Mouse (Mus musculus) midbrain, embryonic 11.5 days (tissue): Measurements from ENCODE around the gene Zfp819. TPM values are rescaled to one million over a fixed set of nuclear protein-coding genes. Genes with fewer than 3 reads are reported as not detected.

Experiments used
- ATAC-seq: fragments of 200-750 bp; cut with Nextera tagmentation; 2 replicates; pipeline ENCODE4 v1.8.0; 2017; ENCODE audit warnings: moderate TSS enrichment, moderate library complexity; ENCODE audit not compliant: low FRiP score
- DNase-seq: peaks from one replicate; pipeline ENCODE4 v3.0.0; 2015; ENCODE audit warnings: low spot score; ENCODE audit errors: missing footprints
- H3K27ac ChIP-seq: fragments of 300-500 bp; sonication (generic); 2 replicates; pipeline ENCODE4 v1.5.1; 2014; ENCODE audit warnings: low read depth, low read length
- H3K27me3 ChIP-seq: fragments of 300-500 bp; sonication (generic); 2 replicates; pipeline ENCODE4 v1.6.1; 2014; ENCODE audit warnings: mild to moderate bottlenecking, low read length, moderate library complexity, mixed read lengths; ENCODE audit not compliant: control insufficient read depth, insufficient read depth
- H3K36me3 ChIP-seq: fragments of 300-500 bp; sonication (generic); 2 replicates; pipeline ENCODE4 v1.6.1; 2014; ENCODE audit warnings: mild to moderate bottlenecking, low read length, moderate library complexity, mixed read lengths; ENCODE audit not compliant: control insufficient read depth, insufficient read depth
- H3K4me1 ChIP-seq: fragments of 300-500 bp; sonication (generic); 2 replicates; pipeline ENCODE4 v1.6.1; 2014; ENCODE audit warnings: low read length; ENCODE audit not compliant: control insufficient read depth, insufficient read depth
- H3K4me2 ChIP-seq: fragments of 300-500 bp; sonication (generic); 2 replicates; pipeline ENCODE4 v1.6.1; 2014; ENCODE audit warnings: mild to moderate bottlenecking, moderate library complexity
- H3K4me3 ChIP-seq: fragments of 300-500 bp; sonication (generic); 2 replicates; pipeline ENCODE4 v1.5.1; 2014; ENCODE audit warnings: low read depth, low read length
- H3K9ac ChIP-seq: fragments of 300-500 bp; sonication (generic); 2 replicates; pipeline ENCODE4 v1.6.1; 2014; ENCODE audit warnings: low read length
- H3K9me3 ChIP-seq: fragments of 300-500 bp; sonication (generic); 2 replicates; pipeline ENCODE4 v1.6.1; 2016; ENCODE audit warnings: low read length; ENCODE audit not compliant: control insufficient read depth
- WGBS: fragments of 180-500 bp; shearing (Covaris S2); extraction: QIAGEN DNeasy Blood & Tissue Kit; methylation state at CpG from one replicate; pipeline ENCODE4 v1.1.7; 2014; 5-methylcytosine and 5-hydroxymethylcytosine counted together
- polyA plus RNA-seq: library from polyadenylated mRNA; unstranded; fragments of >200 nt; fragmentation: Nextera tagmentation; extraction: Ambion mirVana; gene quantifications from 2 replicates; pipeline ENCODE4 v1.2.1, GENCODE M21; 2014

The Zfp819 gene
- polyA plus RNA-seq, 1 experiment from 2014 or later, result 0.64 TPM

- Histone ChIP-seq H3K27ac (no peak overlapping the region), H3K27me3 (no peaks in the 10 kb centered on the region), H3K9me3 (no peaks in the 10 kb centered on the region), H3K4me3 (no peak overlapping the region), H3K4me1 (peaks cover 11% of the 10 kb centered on the region), H3K4me2 (no peak overlapping the region), H3K36me3 (no peaks in the 10 kb centered on the region), H3K9ac (no peak overlapping the region)
- ATAC-seq (0 out of 2 replicates have a peak, but pooled peaks have one; percentile 8), DNase-seq (no peak)
- WGBS, result 18% methylated on average over 5 of the region's 5 CpGs
Observed at GRCm38 (mm10) chr7:43601884-43602283, 5.1 kb upstream of the Zfp819 start.

GRCm38 (mm10) chr7:43607743-43608287 is 846 bp downstream of the Zfp819 start:
- WGBS, result 51% methylated on average over 5 of the region's 5 CpGs
- H3K4me2 ChIP-seq, result peak overlapping the region; percentile 77
- H3K27ac ChIP-seq, result no peak overlapping the region
- peaks cover 4% of the 10 kb centered on the region; the same call in 1 of the 2 replicates for H3K4me1 ChIP-seq
- ATAC-seq (no peak), DNase-seq (no peak)
- H3K36me3 ChIP-seq, result no peaks in the 10 kb centered on the region
- H3K9me3 ChIP-seq, result no peaks in the 10 kb centered on the region
- no peaks in the 10 kb centered on the region for H3K27me3 ChIP-seq
- peak overlapping the region; percentile 53; the same call in 1 of the 2 replicates for H3K9ac ChIP-seq
- no peak overlapping the region for H3K4me3 ChIP-seq

GRCm38 (mm10) chr7:43608316-43608824 is 1.4 kb downstream of the Zfp819 start:
- no peak for DNase-seq
- Histone ChIP-seq H3K36me3 (no peaks in the 10 kb centered on the region), H3K4me2 (no peak overlapping the region), H3K4me1 (peaks cover 4% of the 10 kb centered on the region; the same call in 1 of the 2 replicates), H3K9me3 (no peaks in the 10 kb centered on the region), H3K9ac (no peak overlapping the region), H3K27ac (no peak overlapping the region), H3K27me3 (no peaks in the 10 kb centered on the region), H3K4me3 (no peak overlapping the region)
- 80% methylated on average over 7 of the region's 7 CpGs for WGBS
- ATAC-seq, result no peak

- Histone ChIP-seq H3K9ac (no peak overlapping the region), H3K4me3 (no peak overlapping the region), H3K9me3 (no peaks in the 10 kb centered on the region), H3K4me2 (no peak overlapping the region), H3K4me1 (no peaks in the 10 kb centered on the region), H3K36me3 (no peaks in the 10 kb centered on the region), H3K27me3 (no peaks in the 10 kb centered on the region), H3K27ac (no peak overlapping the region)
- ATAC-seq (no peak), DNase-seq (no peak)
- WGBS, result 90% methylated on average over 14 of the region's 14 CpGs
Observed at GRCm38 (mm10) chr7:43613816-43614551, 7.0 kb downstream of the Zfp819 start.

GRCm38 (mm10) chr7:43622927-43623326 is 16.0 kb downstream of the Zfp819 start:
- Histone ChIP-seq H3K4me3 (no peak overlapping the region), H3K9me3 (no peaks in the 10 kb centered on the region), H3K36me3 (no peaks in the 10 kb centered on the region), H3K27me3 (no peaks in the 10 kb centered on the region), H3K9ac (no peak overlapping the region), H3K4me2 (no peak overlapping the region), H3K27ac (no peak overlapping the region), H3K4me1 (no peaks in the 10 kb centered on the region)
- no peak for DNase-seq
- ATAC-seq, result no peak
- 79% methylated on average over 7 of the region's 7 CpGs for WGBS

- Histone ChIP-seq H3K4me1 (no peaks in the 10 kb centered on the region), H3K4me3 (no peak overlapping the region), H3K36me3 (no peaks in the 10 kb centered on the region), H3K27me3 (no peaks in the 10 kb centered on the region), H3K9ac (no peak overlapping the region), H3K4me2 (no peak overlapping the region), H3K9me3 (no peaks in the 10 kb centered on the region), H3K27ac (no peak overlapping the region)
- WGBS, result 17% methylated on average over 10 of the region's 10 CpGs
- ATAC-seq, result peak; percentile 59; the same call in 1 of the 2 replicates
- DNase-seq, result no peak
Observed at GRCm38 (mm10) chr7:43623819-43624218, 16.9 kb downstream of the Zfp819 start.

- peak; percentile 65 for ATAC-seq
- no peak overlapping the region for H3K27ac ChIP-seq
- H3K27me3 ChIP-seq, result no peaks in the 10 kb centered on the region
- WGBS, result 39% methylated on average over 3 of the region's 3 CpGs
- no peak for DNase-seq
- H3K36me3 ChIP-seq, result no peaks in the 10 kb centered on the region
- H3K9me3 ChIP-seq, result no peaks in the 10 kb centered on the region
- no peak overlapping the region for H3K9ac ChIP-seq
- H3K4me1 ChIP-seq, result no peaks in the 10 kb centered on the region
- H3K4me3 ChIP-seq, result no peak overlapping the region
- no peak overlapping the region for H3K4me2 ChIP-seq
Observed at GRCm38 (mm10) chr7:43625065-43625464, 18.1 kb downstream of the Zfp819 start.

GRCm38 (mm10) chr7:43625794-43626422 is 18.9 kb downstream of the Zfp819 start:
- Histone ChIP-seq H3K27ac (no peak overlapping the region), H3K9ac (no peak overlapping the region), H3K4me1 (no peaks in the 10 kb centered on the region), H3K4me3 (no peak overlapping the region), H3K9me3 (no peaks in the 10 kb centered on the region), H3K27me3 (no peaks in the 10 kb centered on the region), H3K4me2 (no peak overlapping the region), H3K36me3 (no peaks in the 10 kb centered on the region)
- 79% methylated on average over 8 of the region's 8 CpGs for WGBS
- ATAC-seq (no peak), DNase-seq (no peak)

GRCm38 (mm10) chr7:43633940-43634339 is 27.0 kb downstream of the Zfp819 start:
- no peak overlapping the region for H3K4me2 ChIP-seq
- no peak overlapping the region for H3K27ac ChIP-seq
- no peaks in the 10 kb centered on the region for H3K9me3 ChIP-seq
- no peaks in the 10 kb centered on the region for H3K27me3 ChIP-seq
- H3K4me3 ChIP-seq, result no peak overlapping the region
- ATAC-seq, result no peak
- H3K36me3 ChIP-seq, result no peaks in the 10 kb centered on the region
- H3K9ac ChIP-seq, result no peak overlapping the region
- H3K4me1 ChIP-seq, result no peaks in the 10 kb centered on the region
- no peak for DNase-seq
- WGBS, result 85% methylated on average over 4 of the region's 4 CpGs
